Comparison of ENCODE assay signal across 8 mouse cellular contexts in genomic region chr7:101933751-101934240, GRCm38 (mm10). TPM values are rescaled to one million over a fixed set of nuclear protein-coding genes. Genes with fewer than 3 reads are reported as not detected.
DNase-seq lines count a peak whose midpoint lies in the region; ATAC-seq and TF ChIP-seq lines count a peak whose summit lies in the region.

Lrrc51 (minus strand) TSS chr7:101933895.
Numa1 (plus strand) TSS chr7:101934111.

- peak; percentile 99 for DNase-seq in MEL (ENCODE audit: low read depth, low spot score)
- peak; percentile 96 to 98 for DNase-seq in cerebellum, adult 2 months
- peak; percentile 94 for DNase-seq in forebrain, postnatal 0 days
- DNase-seq in heart, postnatal 4 days, result peak; percentile 96
- DNase-seq in layer of hippocampus, adult 8-10 months (ENCODE audit: low spot score in 2 of 2), result peak; percentile 97
- peak; percentile 96 for DNase-seq in ovary, adult 18-20 months (ENCODE audit: low spot score)
- DNase-seq in thymus, postnatal 0 days (ENCODE audit: low spot score), result peak; percentile 95

- H3K4me1 ChIP-seq in MEL (ENCODE audit: control insufficient read depth in 1 of 2, insufficient read depth in 2 of 2, low read length in 2 of 2), result peaks cover 7 to 32% of the 10 kb centered on the region in 2 experiments
- H3K4me1 ChIP-seq in cerebellum, adult 2 months (ENCODE audit: control insufficient read depth, insufficient read depth, low read length), result peaks cover 18% of the 10 kb centered on the region; the same call in 1 of the 2 replicates
- H3K4me1 ChIP-seq in forebrain, postnatal 0 days (ENCODE audit: insufficient read depth), result peaks cover 9% of the 10 kb centered on the region; the same call in 1 of the 2 replicates
- peaks cover 18% of the 10 kb centered on the region for H3K4me1 ChIP-seq in lung, embryonic 15.5 days

- peak in 1 of 2 experiments; percentile 17; a peak in 1 of 4 replicates for TF ChIP-seq EP300 in MEL (IDR thresholded peaks at IDR 0.05; ENCODE audit: low read depth in 1 of 2, low read length in 2 of 2)

- H3K79me2 ChIP-seq in MEL (ENCODE audit: control insufficient read depth, insufficient read depth, low read length, poor library complexity), result peaks cover 50% of the 10 kb centered on the region

- H3K9me3 ChIP-seq in MEL (replicated peaks; ENCODE audit: insufficient read depth, low read length), result no peaks in the 10 kb centered on the region
- H3K9me3 ChIP-seq in forebrain, postnatal 0 days (ENCODE audit: low read length), result no peaks in the 10 kb centered on the region
- H3K9me3 ChIP-seq in lung, embryonic 15.5 days, result no peaks in the 10 kb centered on the region

- no peak for TF ChIP-seq RAD21 in MEL (IDR thresholded peaks at IDR 0.05; ENCODE audit: low read depth, low read length)

- WGBS in cerebellum, adult 2 months, result under 1% methylated on average over 40 of the region's 40 CpGs
- under 1% methylated on average over 40 of the region's 40 CpGs for WGBS in forebrain, postnatal 0 days
- WGBS in lung, embryonic 15.5 days, result 0% methylated on average over 40 of the region's 40 CpGs

- H3K9ac ChIP-seq in MEL (ENCODE audit: control insufficient read depth, low read depth, low read length, poor library complexity, severe bottlenecking), result peak within 1 kb of the TSS; percentile 89
- peak within 1 kb of the TSS; percentile 80 for H3K9ac ChIP-seq in forebrain, postnatal 0 days
- H3K9ac ChIP-seq in lung, embryonic 15.5 days, result peak within 1 kb of the TSS; percentile 67

- H3K4me3 ChIP-seq in MEL (ENCODE audit: control insufficient read depth in 1 of 2, insufficient read depth in 1 of 2, low read depth in 2 of 2, low read length in 2 of 2), result peak within 1 kb of the TSS; percentile 87 to 90
- H3K4me3 ChIP-seq in cerebellum, adult 2 months (replicated peaks; ENCODE audit: insufficient read depth, low read depth, low read length), result peak within 1 kb of the TSS; percentile 60
- peak within 1 kb of the TSS; percentile 84 for H3K4me3 ChIP-seq in forebrain, postnatal 0 days (ENCODE audit: low read depth, low read length)
- H3K4me3 ChIP-seq in lung, embryonic 15.5 days, result peak within 1 kb of the TSS; percentile 58

- peak; percentile 99 for ATAC-seq in forebrain, postnatal 0 days
- peak; percentile 97 for ATAC-seq in lung, embryonic 15.5 days (ENCODE audit: borderline replicate concordance, extremely low read depth, low FRiP score, low TSS enrichment)

- no peaks in the 10 kb centered on the region for H3K27me3 ChIP-seq in MEL (ENCODE audit: control insufficient read depth in 1 of 2, insufficient read depth in 2 of 2, low read length in 2 of 2)
- no peaks in the 10 kb centered on the region for H3K27me3 ChIP-seq in cerebellum, adult 2 months (ENCODE audit: control insufficient read depth, insufficient read depth, low read length)
- H3K27me3 ChIP-seq in forebrain, postnatal 0 days (ENCODE audit: insufficient read depth, low read length), result no peaks in the 10 kb centered on the region
- H3K27me3 ChIP-seq in lung, embryonic 15.5 days, result no peaks in the 10 kb centered on the region

- H3K4me2 ChIP-seq in forebrain, postnatal 0 days (ENCODE audit: low read depth), result peak within 1 kb of the TSS; percentile 72
- peak within 1 kb of the TSS; percentile 72 for H3K4me2 ChIP-seq in lung, embryonic 15.5 days

- H3K36me3 ChIP-seq in MEL (ENCODE audit: control insufficient read depth in 1 of 2, insufficient read depth in 2 of 2, low read length in 2 of 2), result peaks cover 0 to 37% of the 10 kb centered on the region in 2 experiments; a peak in 2 of 4 replicates
- H3K36me3 ChIP-seq in forebrain, postnatal 0 days (ENCODE audit: insufficient read depth), result no peaks in the 10 kb centered on the region
- H3K36me3 ChIP-seq in lung, embryonic 15.5 days, result no peaks in the 10 kb centered on the region

- peak within 1 kb of the TSS; percentile 79 for H3K27ac ChIP-seq in MEL (ENCODE audit: control insufficient read depth, low read depth, low read length)
- no peak within 1 kb of the TSS for H3K27ac ChIP-seq in cerebellum, adult 2 months (ENCODE audit: insufficient read depth, low read length)
- peak within 1 kb of the TSS; percentile 71 for H3K27ac ChIP-seq in forebrain, postnatal 0 days (ENCODE audit: low read depth, low read length)
- peak within 1 kb of the TSS; percentile 79 for H3K27ac ChIP-seq in lung, embryonic 15.5 days

- peak; percentile 79 to 84; a peak in 3 of 4 replicates for TF ChIP-seq POLR2A in MEL (IDR thresholded peaks at IDR 0.05; ENCODE audit: control insufficient read depth in 1 of 2, insufficient read depth in 1 of 2, low read depth in 1 of 2, low read length in 2 of 2, poor library complexity in 1 of 2)
- TF ChIP-seq POLR2A in cerebellum, adult 2 months (IDR thresholded peaks at IDR 0.05; ENCODE audit: borderline replicate concordance, insufficient read depth, low read length), result peak; percentile 54; the same call in 1 of the 2 replicates

- TF ChIP-seq CTCF in MEL (IDR thresholded peaks at IDR 0.05 in 2 of 3, conservative IDR thresholded peaks at IDR 0.05 in 1 of 3; ENCODE audit: control insufficient read depth in 1 of 3, insufficient read depth in 1 of 3, low read depth in 2 of 3, low read length in 3 of 3, poor library complexity in 1 of 3, severe bottlenecking in 1 of 3), result no peak
- no peak for TF ChIP-seq CTCF in cerebellum, adult 2 months (IDR thresholded peaks at IDR 0.05; ENCODE audit: borderline replicate concordance, insufficient read depth, low read depth, low read length)
- no peak for TF ChIP-seq CTCF in forebrain, postnatal 0 days (IDR thresholded peaks at IDR 0.05; ENCODE audit: low read depth)

TF ChIP-seq in MEL, 35 proteins besides CTCF, POLR2A, EP300 and RAD21 (continues in another document):
- TF ChIP-seq NELFE (IDR thresholded peaks at IDR 0.05; ENCODE audit: low read depth, low read length) (peak; percentile 77), E2F4 (IDR thresholded peaks at IDR 0.05; ENCODE audit: borderline replicate concordance, low read depth, low read length) (peak; percentile 75; the same call in 1 of the 2 replicates), CHD1 (IDR thresholded peaks at IDR 0.05; ENCODE audit: low read depth, low read length) (no peak), TAL1 (IDR thresholded peaks at IDR 0.05; ENCODE audit: low read length) (no peak), ZNF384 (IDR thresholded peaks at IDR 0.05; ENCODE audit: low read depth, low read length) (no peak), GATA1 (IDR thresholded peaks at IDR 0.05; ENCODE audit: low read depth, low read length) (no peak), ZMIZ1 (IDR thresholded peaks at IDR 0.05; ENCODE audit: low read depth, low read length) (peak; percentile 60), KAT2A (conservative IDR thresholded peaks at IDR 0.05; ENCODE audit: low read depth, low read length) (peak; percentile 90), USF1 (IDR thresholded peaks at IDR 0.05; ENCODE audit: low read depth, low read length) (no peak; the same call in 1 of the 2 replicates), USF2 (IDR thresholded peaks at IDR 0.05; ENCODE audit: borderline replicate concordance in 1 of 2, insufficient read depth in 1 of 2, low read depth in 1 of 2, low read length in 2 of 2) (no peak), SMC3 (IDR thresholded peaks at IDR 0.05; ENCODE audit: low read depth, low read length) (no peak), ZC3H11A (IDR thresholded peaks at IDR 0.05; ENCODE audit: low read depth, low read length) (no peak), UBTF (IDR thresholded peaks at IDR 0.05; ENCODE audit: borderline replicate concordance, insufficient read depth, low read depth, low read length) (no peak), MAZ (IDR thresholded peaks at IDR 0.05; ENCODE audit: low read depth, low read length) (no peak), GABPA (IDR thresholded peaks at IDR 0.05; ENCODE audit: low read depth, low read length) (no peak), TBP (IDR thresholded peaks at IDR 0.05; ENCODE audit: low read depth, low read length) (peak; percentile 56), ZKSCAN1 (IDR thresholded peaks at IDR 0.05; ENCODE audit: low read depth, low read length) (no peak), CHD2 (IDR thresholded peaks at IDR 0.05; ENCODE audit: low read length) (peak; percentile 26; the same call in 1 of the 2 replicates), TCF12 (IDR thresholded peaks at IDR 0.05; ENCODE audit: low read depth, low read length) (no peak; the same call in 1 of the 2 replicates), MYC (IDR thresholded peaks at IDR 0.05; ENCODE audit: low read depth, low read length) (peak; percentile 94), HCFC1 (IDR thresholded peaks at IDR 0.05; ENCODE audit: low read depth, low read length) (peak; percentile 98), MEF2A (IDR thresholded peaks at IDR 0.05; ENCODE audit: extremely low read depth, insufficient replicate concordance, low read depth, low read length, poor library complexity, severe bottlenecking) (no peak)

RNA-seq across cellular contexts. Expression of gene Lrrc51, which starts in this region (rescaled TPM):
- 13.6 and 14.8 TPM in 2 replicates for total RNA-seq in MEL (2012; rRNA removed)
- 10 to 100 TPM in 1 of 2 experiments, not detected in 1; 30.8 TPM for polyA plus RNA-seq in MEL (2012; ENCODE audit: insufficient read depth in 1 of 2, insufficient read length in 2 of 2, low read depth in 1 of 2, low replicate concordance in 2 of 2, missing spikeins in 1 of 2)
- 10.2 and 12.4 TPM in 2 replicates for polyA plus RNA-seq in cerebellum, adult 2 months (2012; rRNA removed)
- total RNA-seq in forebrain, postnatal 0 days (2014; rRNA removed), result 4.8 and 5.4 TPM in 2 replicates
- polyA plus RNA-seq in forebrain, postnatal 0 days (2015; fragmentation: Nextera tagmentation; extraction: Ambion mirVana), result 9.1 and 10.6 TPM in 2 replicates
- total RNA-seq in heart, postnatal 4 days (2021), result 1 to 10 TPM; 1.1 TPM
- 1 to 10 TPM; 5.8 to 7.9 (median 6.1) TPM for total RNA-seq in layer of hippocampus, adult 8-10 months (2022)
- polyA plus RNA-seq in lung, embryonic 15.5 days (2015; fragmentation: Nextera tagmentation; extraction: Ambion mirVana), result 11.8 and 13.5 TPM in 2 replicates
- polyA plus RNA-seq in thymus, postnatal 0 days (2015; fragmentation: Nextera tagmentation; extraction: Ambion mirVana), result 5.3 and 7.1 TPM in 2 replicates

RNA-seq across cellular contexts. Expression of gene Numa1, which starts in this region (rescaled TPM):
- 48.7 and 54.5 TPM in 2 replicates for total RNA-seq in MEL (2012; rRNA removed)
- polyA plus RNA-seq in MEL (2012; ENCODE audit: insufficient read depth in 1 of 2, insufficient read length in 2 of 2, low read depth in 1 of 2, low replicate concordance in 2 of 2, missing spikeins in 1 of 2), result 10 to 100 TPM; 50.0 to 91.2 TPM
- polyA plus RNA-seq in cerebellum, adult 2 months (2012; rRNA removed), result 89.0 and 97.5 TPM in 2 replicates
- 58.3 and 74.2 TPM in 2 replicates for total RNA-seq in forebrain, postnatal 0 days (2014; rRNA removed)
- 18.1 and 24.3 TPM in 2 replicates for polyA plus RNA-seq in forebrain, postnatal 0 days (2015; fragmentation: Nextera tagmentation; extraction: Ambion mirVana)
- total RNA-seq in heart, postnatal 4 days (2021), result 100 to 1,000 TPM in 1 of 2 experiments, 10 to 100 TPM in 1; 98.4 to 108 TPM
- total RNA-seq in layer of hippocampus, adult 8-10 months (2022), result 100 to 1,000 TPM in 3 of 4 experiments, 10 to 100 TPM in 1; 99.7 to 129 (median 117) TPM
- polyA plus RNA-seq in lung, embryonic 15.5 days (2015; fragmentation: Nextera tagmentation; extraction: Ambion mirVana), result 68.9 and 79.4 TPM in 2 replicates
- polyA plus RNA-seq in thymus, postnatal 0 days (2015; fragmentation: Nextera tagmentation; extraction: Ambion mirVana), result 44.3 and 49.3 TPM in 2 replicates
